Mouse (Mus musculus): ENCODE data around the gene Gm49373.

Gm49373 gene

DNA sequence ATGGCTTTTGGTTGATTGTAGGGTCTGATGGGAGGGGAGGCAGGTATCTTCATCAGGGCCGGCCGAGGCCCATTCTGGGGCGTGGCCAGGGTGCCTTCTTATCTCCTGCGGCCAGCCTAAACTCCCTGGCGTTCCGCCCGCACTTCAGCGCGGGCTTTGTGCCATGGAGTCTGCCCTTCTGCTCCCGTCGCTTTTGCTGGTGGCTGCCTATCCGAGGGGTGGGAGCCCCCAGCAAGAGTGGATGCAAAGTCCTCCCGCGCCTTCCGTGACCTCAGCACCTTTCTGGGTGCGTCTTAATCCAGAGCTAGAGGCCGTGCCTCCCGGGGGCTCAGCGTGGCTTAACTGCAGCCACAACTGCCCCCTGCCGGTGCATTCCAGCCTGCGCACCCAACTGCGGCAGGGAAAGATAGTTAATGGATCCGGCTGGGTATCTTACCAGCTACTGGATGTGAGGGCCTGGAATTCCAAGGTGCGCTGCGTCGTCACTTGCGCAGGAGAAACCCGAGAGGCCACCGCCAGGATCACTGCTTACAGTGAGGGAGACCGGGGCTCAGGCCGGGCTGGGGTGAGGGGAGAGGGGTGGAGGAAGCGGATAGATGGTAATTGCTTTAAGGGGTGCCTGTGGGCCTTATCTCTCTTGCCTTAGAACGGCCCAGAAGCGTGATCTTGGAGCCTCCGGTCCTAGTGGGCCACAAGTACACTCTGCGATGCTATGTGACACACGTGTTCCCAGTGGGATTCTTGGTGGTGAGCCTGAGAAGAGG, 43.4 kb downstream of the Gm49373 start, which contains the start of gene Icam4:
Icam4 (plus strand) TSS at position 83 of the 764 bp plus-strand sequence.
- in situ Hi-C loops (cut with MboI, MseI) = loop anchor here in 1 of 2 experiments (5.0 kb wide), 1 partner anchor 118 kb away; the partner anchor contains the start of gene Cdc37

DNA sequence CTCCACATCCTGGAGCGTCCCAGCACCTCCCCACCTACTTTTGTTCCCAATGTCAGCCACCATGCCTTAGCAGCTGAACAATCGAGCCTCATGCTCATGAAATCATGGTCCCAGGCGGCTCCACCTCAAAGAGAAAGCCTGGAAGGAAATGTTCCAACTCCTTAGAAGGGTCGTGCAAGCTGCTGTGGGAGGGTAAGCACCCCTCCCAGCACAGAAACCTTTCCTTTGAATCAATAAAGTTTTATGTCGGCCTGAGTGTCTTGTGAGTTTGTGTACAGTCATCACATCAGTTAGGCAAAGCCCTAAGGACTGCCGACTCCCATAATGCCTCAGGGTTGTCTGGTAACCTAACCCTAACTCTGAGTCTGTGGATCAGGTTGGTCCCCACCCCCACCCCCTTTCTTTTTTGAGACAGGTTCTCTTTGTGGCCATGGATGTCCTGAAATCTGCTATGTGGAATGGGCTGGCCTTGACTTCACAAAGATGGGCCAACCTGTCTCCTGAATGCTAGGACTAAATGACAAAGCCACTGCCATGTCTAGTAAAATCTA, 44.3 kb downstream of the Gm49373 start:
- in situ Hi-C loops (cut with MboI, MseI) = no loop called here

DNA sequence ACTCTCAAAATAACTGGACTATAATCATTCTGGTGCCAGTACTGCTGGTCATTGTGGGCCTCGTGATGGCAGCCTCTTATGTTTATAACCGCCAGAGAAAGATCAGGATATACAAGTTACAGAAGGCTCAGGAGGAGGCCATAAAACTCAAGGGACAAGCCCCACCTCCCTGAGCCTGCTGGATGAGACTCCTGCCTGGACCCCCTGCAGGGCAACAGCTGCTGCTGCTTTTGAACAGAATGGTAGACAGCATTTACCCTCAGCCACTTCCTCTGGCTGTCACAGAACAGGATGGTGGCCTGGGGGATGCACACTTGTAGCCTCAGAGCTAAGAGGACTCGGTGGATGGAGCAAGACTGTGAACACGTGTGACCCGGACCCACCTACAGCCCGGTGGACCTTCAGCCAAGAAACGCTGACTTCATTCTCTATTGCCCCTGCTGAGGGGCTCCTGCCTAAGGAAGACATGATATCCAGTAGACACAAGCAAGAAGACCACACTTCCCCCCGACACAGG, 45.1 kb downstream of the Gm49373 start:
- in situ Hi-C loops (cut with MboI, MseI) = no loop called here

DNA sequence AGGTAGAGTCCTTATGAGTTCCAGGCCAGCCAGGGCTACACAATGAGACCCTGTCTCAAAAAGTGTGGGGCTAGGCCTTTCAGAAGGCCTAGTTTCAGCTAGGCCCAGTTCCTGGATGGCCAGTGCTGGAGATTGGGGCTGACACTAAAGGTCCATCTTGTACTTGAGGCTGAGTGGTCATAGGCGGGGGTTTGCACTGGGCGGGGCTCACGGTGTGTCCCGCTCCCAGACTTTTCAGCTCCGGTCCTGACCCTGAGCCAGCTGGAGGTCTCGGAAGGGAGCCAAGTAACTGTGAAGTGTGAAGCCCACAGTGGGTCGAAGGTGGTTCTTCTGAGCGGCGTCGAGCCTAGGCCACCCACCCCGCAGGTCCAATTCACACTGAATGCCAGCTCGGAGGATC, 46.0 kb downstream of the Gm49373 start:
- in situ Hi-C loops (cut with MboI, MseI) = no loop called here

DNA sequence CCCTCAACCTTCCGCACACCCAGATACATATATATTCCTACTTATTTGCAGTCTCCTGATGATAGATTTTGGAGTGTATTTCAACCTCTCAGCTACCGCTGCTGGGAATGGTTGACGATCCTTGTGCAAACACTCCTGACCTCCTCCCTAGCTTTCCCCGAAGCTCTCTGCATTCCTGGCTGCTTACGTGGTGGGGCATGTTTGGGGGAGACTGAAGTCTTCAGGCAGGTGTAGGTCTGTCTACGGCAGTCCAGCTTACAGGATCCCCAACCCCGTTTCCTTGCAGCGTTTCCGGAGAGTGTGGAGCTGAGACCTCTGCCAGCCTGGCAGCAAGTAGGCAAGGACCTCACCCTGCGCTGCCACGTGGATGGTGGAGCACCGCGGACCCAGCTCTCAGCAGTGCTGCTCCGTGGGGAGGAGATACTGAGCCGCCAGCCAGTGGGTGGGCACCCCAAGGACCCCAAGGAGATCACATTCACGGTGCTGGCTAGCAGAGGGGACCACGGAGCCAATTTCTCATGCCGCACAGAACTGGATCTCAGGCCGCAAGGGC, 47.6 kb downstream of the Gm49373 start:
- in situ Hi-C loops (cut with MboI, MseI) = no loop called here

DNA sequence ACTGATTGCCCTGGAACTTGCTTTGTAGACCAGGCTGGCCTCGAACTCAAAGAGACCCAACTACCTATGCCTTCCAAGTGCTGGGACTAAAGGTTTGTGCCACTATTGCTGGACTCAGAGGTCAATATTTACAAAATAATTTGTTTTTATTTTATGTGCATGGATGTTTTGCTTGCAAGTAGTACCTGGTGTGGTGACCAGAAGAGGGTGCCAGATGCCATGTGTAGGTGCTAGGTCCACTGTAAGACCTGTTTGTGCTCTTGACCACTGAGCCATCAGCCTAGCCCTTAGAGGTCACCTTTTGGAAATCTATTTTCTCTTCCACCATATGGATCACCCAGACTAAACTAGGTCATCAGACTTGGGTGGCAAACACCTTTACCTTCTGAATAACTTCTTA, 50.2 kb downstream of the Gm49373 start:
- in situ Hi-C loops (cut with MboI, MseI) = no loop called here

DNA sequence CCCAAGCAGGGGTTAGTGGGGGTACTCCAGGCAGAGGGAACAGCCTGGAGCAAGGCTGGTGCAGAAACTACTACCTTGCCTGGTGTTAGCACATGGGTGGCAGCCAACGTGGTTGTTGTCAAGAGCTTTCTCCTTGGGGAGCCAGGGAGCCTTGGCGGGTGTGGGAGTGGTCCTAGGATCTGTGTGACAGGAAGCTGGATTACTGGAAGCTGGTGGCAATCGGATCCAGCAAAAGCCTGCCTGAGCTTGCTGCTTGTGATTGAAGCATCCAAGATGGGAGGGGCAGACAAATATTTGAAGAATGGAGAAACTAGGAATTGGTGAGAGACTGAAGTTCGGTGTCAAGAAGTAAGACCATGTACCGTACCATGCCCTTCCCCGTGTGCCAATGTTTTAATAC, 50.6 kb downstream of the Gm49373 start:
- in situ Hi-C loops (cut with MboI, MseI) = no loop called here

DNA sequence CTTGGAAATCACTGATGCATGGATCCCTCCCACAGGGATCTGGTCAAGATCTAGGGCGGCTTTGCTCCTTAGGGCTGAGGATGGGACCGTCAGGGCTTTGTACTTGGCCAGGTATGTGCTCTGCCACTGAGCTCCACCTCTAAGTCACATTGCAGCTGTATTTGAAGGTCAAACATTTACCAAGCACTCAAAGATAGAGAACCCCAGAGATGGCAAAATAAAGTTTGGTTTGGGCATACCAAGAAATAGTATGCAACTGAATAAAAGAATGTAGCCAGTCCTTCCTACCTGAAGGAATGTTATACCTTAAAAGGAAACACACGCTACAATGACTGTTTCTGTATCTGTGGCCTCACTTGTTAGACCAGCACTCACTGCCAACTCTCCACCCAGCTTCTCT, 51.5 kb downstream of the Gm49373 start:
- in situ Hi-C loops (cut with MboI, MseI) = no loop called here

DNA sequence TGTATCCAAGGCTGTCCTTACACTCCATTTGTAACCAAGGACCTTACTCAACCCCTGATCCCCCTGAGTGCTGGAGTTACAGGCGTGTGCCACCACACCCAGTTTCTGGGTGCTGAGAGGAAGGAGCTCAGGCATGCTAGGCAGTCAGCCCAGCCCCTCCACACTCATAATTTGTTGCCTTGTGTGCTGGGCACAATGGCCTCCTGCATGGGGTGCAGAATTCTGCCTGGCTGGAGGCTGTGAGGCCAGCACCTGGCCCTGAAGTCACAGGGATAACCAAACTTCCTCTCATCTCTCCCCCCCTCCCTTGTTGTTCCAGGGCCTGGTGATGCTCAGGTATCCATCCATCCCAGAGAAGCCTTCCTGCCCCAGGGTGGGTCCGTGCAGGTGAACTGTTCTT, 54.3 kb downstream of the Gm49373 start:
- in situ Hi-C loops (cut with MboI, MseI) = no loop called here

DNA sequence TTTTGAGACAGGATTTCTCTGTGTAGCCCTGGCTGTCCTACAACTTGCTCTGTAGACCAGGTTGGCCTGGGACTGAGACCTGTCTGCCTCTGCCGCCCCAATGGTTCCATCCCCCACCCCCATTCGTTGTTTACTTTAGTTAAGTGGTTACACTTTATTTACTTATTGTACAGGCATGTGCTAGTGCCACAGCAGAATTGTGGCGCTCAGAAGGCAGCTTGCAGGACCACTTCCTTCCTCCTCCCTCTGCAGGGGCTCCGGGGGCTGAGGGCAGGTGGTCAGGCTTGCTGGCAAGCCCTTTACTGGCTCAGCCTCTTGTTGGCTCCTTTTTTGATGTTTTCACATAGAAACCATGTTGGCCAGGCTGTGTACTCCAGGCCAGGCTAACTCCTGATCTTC, 55.7 kb downstream of the Gm49373 start:
- in situ Hi-C loops (cut with MboI, MseI) = no loop called here

DNA sequence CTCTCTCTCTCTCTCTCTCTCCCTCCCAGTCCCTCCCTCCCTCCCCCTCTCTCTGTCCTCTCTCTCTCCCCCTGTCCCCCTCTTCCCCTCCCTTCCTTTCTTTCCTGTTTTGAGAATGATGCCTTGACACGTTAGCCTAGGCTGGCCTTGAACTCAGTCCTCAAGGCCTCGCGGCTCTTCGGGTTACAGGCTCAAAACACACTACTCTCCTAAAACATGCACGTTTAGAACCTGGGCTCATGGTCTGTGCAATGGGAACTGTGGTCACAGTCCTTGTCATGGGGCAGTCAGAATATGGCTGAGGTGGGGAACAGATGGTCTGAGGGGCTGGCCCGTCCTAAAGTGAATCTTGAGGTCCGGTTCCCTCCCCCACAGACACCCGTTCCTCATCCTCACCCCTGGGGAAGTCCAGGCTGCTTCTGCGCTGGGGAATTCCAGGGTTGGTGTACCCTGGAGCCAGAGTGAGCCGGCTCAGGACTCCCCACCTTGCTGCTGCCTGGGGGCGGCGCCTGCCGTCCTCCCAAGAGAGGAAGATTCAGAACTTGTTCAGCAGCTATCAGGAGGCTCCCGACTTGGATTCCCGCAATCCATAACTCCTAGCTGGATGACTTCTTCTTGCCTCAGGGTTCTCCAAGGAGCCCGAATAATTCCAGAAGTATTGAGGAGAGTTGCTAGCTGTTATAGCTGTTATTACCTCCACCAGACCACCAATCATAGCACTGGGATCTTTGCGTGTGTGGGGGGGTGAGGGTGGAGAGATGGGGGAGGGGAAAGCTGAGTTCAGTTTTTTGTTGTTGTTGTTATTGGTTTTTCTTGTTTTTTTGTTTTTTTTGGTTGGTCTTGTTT, 56.3 kb downstream of the Gm49373 start:
- in situ Hi-C loops (cut with MboI, MseI) = no loop called here

DNA sequence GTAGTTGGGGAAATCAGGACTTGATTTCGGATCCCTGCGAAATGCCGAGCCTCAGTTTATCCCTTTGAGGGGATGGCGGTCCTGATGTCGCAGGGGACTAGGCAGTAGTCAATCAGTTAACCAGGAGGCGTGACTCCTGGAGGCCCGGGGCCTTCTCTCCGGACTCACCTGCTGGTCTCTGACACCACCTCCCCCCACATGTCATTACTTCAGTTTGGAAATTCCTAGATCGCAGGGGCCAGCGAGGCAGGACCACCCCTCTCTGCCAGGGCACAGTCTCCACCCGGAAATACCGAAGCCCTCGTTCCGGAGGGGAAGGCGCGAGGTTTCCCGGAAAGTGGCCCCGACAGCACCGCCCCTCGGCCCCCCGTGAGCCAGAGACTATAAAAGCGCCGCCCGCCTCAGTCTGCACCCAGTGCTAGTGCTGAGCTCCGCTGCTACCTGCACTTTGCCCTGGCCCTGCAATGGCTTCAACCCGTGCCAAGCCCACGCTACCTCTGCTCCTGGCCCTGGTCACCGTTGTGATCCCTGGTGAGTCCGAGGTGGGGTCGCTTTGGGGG, 57.2 kb downstream of the Gm49373 start, which contains the start of gene Icam1:
Icam1 (plus strand) TSS at position 415 of the 560 bp plus-strand sequence.
- in situ Hi-C loops (cut with MboI, MseI) = no loop called here

DNA sequence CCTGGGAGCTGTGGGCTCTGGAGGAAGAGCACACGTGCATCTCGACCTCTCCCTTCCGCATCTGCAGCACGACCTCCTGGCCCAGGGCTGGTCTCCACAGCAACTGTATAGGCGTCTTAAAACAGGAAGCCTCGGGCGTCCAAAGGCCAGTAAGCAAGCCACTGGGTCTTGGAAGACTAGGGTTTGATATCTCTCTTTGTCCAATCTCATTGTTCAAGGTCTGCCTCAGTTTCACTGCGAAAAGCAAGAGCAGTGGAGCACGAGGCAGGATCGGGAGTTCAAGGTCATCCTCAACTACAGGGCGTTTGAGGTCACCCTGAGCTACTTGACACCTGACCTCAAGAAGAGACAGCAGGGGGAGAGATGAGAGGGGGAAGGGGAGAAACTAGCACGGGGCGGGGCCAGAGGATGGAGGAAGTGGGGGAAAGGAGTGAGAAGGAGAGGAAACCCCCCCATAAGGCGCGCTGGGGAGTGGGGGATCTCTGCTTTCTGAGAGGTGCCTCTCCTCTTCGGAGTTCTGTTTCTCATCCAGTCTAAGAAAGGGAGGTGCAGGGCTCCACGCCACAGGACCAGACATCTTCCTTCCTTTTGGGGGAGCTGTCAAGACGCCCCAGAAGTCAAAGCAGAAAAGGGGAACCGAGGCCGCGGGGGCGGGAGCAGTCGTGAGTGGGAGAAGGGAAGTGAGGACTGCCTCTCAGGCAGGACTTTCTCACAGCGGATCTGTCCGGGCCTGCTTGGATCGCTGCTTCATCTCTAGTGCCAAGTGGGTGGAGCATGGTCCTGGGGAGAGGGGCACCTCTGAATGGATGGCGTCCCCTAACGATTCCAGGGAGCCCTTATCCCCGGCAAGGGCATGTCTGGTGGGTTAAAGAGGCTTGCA, 58.0 kb downstream of the Gm49373 start:
- in situ Hi-C loops (cut with MboI, MseI) = no loop called here

Measured in T-helper 17 cell (primary cell).